Mouse (Mus musculus): ENCODE measurements around the gene Mybphl. TPM values are rescaled to one million over a fixed set of nuclear protein-coding genes. Genes with fewer than 3 reads are reported as not detected.
A peak's percentile ranks its signal among the peaks of the same experiment; 100 is the strongest.

The Mybphl gene
- total RNA-seq, 2 experiments from 2014 or later = not detected

DNA sequence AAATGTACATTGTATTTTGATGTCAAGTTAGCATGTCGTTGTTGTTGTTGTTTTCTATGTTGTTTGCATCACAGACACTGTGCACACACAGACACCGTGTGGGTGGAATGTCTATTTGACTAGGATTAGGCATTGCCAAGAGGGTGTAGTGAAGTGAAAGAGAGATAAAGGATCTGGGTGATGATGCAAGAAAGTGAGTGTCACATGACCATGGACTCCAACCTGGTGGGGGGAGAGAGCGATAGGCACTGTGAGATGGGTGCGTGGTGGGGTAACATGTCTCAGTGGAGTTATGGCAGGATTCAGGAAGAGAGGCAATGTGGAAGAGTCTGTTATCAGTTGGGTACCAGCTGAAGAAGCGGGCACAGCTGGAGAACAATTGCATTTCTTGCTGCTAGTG, 4.0 kb downstream of the Mybphl start:
- no peak for DNase-seq (ENCODE audit: low spot score in 2 of 2)

DNA sequence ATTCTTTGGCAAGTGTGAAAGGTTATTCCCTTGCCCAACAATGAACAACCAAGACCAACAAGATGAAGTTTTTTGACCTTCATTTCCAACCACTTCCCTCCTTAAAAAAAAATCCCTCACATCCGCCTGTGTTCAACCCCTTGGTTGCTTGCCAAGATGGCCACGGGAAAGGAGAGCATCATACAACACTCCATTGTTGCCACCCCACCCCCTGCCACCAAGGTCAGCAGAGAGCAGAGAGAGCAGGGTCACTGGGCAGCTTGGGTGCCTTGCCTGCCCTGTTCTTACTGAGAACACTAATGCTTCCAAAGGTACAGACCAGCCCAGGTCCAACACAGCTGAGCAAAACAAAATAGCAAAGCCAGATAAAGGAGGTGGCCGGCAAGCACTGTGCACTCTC, 7.6 kb downstream of the Mybphl start:
- no peak for DNase-seq (ENCODE audit: low spot score in 2 of 2)

DNA sequence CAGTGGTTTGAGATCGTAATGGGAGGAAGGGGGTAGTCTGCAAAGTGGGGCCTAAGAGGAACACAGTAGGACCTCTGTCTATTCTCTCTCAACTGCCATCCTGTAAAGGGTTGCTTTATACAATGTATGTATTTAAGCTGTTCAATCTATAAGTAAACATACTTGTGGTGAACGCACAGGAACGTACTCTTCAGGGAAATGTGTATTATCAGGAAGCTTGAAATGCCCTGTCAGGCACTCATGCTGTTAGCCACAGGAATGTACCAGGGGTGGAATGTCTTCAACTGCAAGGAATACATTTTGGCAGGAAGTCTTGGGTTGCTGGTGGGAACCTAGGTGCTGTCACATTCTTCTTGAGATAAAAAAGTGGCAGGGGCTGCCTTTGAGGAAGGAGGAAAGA, 8.0 kb downstream of the Mybphl start:
- no peak for DNase-seq (ENCODE audit: low spot score in 2 of 2)

DNA sequence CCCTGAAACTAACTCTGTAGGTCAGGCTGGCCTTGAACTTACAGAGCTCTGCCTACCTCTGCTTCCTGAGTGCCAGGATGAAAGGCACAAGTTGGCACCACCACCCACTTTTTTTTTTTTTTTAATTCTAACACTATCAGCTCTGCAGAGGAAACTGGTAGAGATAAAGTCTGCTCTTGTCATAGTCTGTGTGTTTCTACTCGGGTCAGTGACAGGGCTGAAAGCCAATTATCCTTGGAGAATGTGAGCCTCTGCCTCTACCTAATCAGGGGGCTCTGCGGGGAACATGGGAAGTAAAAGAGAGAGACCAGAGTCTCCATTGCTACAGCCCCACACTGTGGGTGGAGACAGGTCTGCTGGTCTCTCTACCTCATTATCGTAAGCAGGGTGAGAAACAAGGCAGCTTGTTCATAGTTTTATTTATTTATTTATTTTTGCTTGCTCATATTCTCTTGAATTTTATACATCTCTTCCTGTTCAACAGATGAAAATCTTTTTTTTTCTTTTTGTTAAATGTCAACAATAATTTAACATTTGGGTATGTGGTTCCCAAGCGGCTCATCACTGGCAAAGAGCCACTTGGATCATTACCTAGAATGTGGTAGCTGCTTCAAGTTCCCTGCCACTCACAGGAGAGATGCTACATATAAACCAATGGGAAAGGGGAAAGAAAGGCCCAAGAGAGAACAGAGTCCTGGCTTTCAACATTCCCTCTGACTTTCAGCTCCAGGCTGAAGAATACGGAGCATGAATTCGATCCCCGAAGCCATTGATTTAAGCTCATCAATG, 14.4 kb downstream of the Mybphl start:
- no peak for DNase-seq (ENCODE audit: low spot score in 2 of 2)

DNA sequence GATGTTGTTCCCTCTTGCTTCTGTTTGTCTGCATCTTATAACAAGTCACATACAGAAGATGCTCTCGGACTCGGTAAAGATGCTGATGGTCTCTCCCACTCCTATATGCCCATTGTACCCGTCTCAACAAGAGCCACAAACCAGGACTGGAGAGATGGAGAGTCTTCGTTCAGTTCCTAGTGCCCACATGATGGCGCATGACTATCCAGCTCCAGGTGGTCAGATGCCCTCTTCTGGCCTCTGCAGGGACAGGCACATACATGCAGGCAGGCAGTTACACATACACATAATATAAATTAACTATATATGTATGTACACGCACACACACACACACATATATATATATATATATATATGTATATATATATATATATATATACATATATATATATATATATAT, 16.0 kb downstream of the Mybphl start:
- no peak for DNase-seq (ENCODE audit: low spot score in 2 of 2)

DNA sequence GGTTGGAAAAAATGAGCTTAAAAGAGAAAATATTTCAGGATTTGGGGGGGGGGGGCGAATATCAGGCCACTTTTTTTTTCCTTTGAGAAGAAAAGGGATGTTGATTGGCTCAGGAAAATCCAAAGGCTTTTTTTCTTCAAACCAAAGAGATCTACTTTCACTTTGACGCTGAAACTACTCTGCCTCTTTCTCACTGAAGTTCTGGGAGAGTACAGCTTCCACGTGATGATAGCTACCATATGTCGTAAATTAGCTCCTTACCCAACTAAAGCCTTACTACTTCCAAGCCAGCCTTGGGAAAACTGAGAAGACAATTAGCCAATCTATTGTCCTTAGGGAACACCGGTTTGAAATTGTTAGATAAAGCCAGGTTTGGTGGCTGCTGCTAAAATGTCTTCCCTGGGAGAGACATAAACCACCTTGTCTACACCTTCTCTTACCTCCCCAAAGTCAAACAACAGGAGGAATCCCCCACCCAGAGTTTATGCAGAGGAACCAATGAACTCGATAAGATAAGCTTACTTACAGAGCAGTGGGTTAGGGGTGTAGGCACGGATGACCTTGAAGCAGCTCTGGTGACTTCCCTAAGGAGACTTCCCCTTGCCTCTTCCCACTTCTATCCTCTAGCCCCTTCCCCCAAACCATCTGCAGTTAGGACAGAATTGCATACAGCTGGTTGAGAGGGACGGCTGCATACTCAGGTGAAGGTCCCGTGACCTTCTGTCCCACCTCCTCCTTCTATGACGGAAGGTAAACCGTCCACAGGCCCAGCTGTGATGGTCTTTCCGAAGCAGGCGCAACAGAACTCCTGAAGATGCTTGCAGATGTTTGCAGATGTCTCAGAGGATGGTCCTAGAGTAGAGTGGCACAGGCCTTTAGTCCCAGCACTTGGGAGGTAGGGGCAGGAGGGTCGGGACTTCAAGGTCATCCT, 17.5 kb downstream of the Mybphl start:
- no peak for DNase-seq (ENCODE audit: low spot score in 2 of 2)

DNA sequence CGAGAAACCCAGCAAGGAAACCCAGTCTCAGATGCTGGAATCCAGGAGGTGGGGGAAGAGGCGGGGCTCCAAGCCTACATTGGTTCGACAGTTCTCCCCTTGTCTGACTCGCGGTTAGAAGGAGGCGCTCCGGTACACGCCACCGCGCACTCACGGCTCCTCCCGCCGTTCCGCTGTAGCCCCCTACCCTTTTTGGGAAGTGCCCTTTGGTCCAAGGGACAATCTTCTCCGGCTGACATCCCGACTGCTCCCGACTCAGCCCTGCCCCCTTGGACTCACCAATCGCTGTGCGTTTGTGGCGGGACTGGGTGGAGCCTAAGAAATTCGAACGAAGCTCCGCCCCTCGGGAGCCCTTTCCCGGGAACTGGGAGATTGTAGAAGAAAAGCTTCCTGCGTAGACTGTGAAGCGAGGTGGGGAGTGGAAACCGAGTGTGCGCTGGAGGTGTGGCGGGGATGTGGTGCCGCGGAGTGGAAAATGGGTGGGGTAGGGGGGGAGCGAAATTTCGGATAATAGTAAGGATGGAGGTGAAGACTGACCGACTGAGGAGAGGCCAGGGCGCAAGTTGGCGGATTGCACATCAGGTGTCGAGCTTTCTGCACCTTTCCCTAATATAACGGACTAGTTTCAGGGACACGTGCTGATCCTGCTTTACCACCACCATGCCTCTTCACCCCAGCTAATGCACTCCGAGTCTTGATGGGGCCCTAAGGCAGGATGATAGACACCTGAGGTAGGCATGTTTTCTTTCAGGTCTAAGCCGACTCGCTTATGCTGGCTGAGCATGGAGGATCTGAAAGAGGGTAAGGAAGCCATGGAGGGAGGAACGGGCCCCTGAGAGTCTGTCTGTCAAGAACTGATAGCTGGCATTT, 19.0 kb downstream of the Mybphl start, which contains the start of gene Psrc1:
TSS of gene Psrc1 (plus strand) at position 355 of the 870 bp plus-strand sequence.
- DNase-seq (ENCODE audit: low spot score in 2 of 2) = peak; percentile 82 to 83

DNA sequence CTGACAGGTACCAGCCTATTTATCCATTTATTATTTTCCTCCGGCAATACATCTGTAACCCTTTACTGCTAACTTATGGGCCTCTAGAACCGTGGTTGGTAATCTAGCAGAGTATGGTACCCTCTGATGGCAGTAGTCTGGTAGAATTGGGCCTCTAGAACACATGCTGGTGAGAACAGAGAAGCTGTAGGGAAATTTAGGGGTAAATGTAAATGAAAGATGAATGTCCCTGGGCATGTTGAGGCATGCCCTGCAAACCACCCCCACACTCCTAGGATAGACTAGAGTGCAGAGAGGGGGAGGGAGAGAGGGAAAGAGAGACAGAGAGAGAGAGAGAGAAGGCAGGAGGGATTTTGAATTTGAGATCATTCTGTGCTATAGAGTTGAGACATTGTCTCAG, 19.7 kb downstream of the Mybphl start:
- DNase-seq (ENCODE audit: low spot score in 2 of 2) = no peak

DNA sequence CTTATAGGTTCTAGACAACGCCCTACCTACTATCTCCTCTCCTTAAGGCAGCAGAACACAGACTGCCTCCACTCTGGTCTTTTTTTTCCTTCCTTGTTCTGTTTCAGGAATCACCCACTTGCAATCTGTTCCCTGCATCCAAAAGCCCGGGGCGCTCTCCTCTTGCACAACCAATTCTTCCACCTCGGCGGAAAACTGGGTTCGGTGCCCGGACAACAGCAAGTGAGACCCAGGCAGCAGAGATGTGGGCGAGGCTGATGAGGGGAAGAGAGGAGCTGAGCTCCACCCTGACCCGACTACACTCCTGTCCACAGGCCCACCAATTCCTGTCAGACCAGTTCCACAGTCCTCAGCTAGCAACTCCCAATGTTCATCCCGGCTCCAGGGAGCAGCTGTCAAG, 21.5 kb downstream of the Mybphl start:
- DNase-seq (ENCODE audit: low spot score in 2 of 2) = no peak

DNA sequence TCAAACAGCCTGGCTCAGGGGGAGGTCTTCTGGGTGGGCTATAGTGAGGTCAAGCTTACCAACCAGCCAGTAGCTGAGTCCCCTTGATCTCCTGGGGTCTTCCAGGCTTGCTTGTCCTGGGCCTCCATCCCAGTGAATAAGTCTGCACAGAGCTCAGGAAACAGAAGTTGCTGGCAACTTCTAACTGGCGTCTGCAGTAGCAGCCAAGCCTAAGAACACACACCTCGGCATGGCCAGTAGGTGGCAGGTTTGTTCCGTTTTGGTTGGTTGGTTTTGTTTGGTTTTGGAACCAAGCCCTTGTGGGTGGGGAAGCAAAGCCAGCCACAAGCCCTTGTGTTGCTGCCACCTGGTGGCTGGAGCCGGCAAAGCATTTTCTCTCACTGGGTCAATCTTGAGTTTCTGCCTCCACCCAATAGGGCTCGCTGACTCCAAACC, 24.4 kb downstream of the Mybphl start:
- peak; percentile 96 to 97 for DNase-seq (ENCODE audit: low spot score in 2 of 2)

DNA sequence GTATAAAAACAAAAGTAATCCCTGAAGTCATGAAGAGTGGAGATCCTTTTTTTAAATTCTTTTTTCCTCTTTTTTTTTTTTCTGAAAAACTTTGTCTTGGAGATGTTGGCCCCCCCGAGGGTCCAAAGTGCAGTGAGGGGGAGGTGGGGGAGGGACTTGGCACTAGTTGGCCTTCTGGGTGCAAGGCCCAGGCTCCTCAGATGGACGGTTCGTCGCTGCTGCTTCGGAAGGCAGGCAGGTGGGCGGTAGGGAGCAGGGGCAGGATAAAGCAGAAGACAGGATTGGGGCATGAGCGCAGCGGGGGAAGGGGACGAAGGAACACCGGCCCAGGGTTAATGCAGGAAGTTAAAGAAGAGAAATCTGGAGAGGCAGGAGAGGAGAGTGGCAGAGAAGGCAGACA, 27.6 kb downstream of the Mybphl start:
- DNase-seq (ENCODE audit: low spot score in 2 of 2) = no peak

DNA sequence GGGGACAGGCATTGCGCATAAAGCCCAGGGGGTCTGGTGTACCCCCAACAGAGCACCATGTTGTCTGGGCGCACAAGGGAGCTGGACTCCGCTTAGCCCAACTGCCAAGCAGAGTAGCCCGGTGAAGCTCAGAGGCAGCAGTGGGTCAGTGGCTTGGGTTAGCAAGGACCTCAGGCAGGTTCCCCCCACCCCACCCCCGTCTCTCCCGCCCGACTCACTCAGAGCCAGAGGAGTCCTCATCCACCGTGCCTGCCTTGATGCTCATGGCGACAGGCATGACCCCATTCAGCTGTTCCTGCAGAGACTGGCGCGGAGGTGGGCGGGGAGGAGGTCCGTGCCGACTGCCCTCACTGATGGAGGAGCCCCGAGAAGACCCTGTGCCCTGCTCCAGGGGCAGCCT, 28.1 kb downstream of the Mybphl start:
- no peak for DNase-seq (ENCODE audit: low spot score in 2 of 2)

DNA sequence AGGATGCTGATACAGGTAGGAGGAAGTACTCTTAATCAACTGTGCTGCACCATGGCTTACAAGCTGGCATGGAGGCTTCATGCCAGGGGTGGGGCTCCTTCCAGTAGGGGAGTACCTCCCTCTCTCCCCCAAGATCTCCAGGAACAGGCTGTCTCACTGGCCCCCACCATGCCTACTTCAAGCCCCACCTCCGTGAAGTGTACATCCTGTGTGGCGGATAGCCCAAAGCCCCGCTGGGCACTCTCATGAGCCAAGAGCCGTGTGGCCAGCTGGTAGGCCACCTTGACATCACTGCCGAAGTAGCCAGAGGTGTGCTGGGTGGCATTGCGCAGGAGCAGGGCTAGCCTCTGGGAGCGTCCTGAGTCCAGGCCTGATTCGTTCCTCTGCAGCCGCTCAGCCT, 33.6 kb downstream of the Mybphl start:
- DNase-seq (ENCODE audit: low spot score in 2 of 2) = no peak

DNA sequence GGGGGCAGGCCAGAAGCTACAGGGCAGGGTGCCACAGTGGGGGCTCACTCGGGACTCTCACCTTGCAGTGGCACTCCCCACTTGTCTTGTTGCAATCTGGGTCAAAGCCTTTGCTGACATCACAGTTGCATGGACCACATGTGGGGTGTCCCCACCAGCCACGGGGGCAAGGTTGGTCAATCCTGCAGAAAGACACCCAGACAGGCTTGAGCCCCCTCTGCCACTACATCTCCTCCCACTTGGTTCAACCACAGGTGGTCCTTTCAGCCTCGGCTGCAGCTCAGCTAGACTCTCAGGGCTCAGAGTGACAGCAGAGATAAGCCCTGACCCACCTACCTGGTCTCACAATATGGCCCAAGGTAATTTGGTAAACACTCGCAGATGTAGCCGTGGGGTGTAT, 35.7 kb downstream of the Mybphl start:
- no peak for DNase-seq (ENCODE audit: low spot score in 2 of 2)

DNA sequence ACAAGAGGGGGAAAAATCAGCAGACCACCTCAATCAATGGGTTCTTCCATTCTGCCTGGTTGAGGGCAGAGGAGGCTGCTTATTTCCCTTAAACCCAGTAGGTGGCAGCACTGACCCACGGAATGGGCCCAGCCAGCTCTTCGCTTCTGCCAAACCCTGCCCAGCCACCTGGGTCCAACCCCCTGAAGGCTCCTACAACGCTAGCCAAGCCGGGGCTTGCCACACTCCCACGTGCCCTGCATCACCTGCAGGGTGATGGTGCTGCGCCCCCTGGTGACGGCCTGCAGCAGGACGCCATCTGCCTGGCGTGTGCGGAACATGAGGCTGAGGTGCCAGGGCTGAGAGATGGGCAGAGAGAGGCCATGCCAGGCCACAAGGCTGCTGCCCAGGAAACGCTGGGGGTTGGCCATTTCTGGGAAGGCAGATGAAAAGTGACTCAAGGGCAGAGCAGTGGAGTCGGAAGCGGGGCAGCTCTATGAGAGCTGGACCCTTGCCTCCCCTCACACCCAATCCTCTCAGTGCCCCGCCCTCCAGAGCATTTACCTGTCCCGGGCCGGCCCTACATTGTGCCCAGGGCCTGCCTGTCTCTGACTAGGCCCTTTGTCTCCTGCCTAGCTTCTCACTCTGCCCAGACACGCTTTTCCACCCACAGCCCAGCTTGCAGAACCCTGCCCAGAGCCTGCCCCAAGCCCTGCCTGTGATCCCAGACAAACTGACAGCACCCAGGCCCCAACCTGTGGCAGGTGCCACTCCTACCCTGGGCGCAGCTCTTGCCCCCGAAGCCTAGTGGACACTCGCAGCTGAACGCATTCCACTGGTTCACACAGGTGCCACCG, 37.2 kb downstream of the Mybphl start:
- DNase-seq (ENCODE audit: low spot score in 2 of 2) = peak; percentile 75

DNA sequence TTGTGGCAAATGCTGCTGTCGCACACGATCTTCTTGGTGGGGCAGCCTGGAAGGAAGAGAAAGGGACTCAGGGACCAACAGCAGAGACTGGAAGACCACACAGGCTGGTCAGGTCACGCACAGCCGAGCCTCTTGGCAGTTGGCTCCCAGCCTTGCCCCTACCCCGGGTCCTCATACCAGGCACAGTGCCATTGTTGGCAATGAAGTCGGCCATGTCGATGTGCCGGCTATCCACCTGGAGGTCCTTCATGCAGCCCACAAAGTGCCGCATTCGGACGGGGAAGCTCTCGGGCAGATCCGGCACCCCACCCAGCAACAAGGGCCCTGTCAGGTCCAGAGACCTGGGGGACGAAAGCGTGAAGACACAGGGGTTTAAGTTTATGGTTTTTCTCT, 37.8 kb downstream of the Mybphl start:
- no peak for DNase-seq (ENCODE audit: low spot score in 2 of 2)

DNA sequence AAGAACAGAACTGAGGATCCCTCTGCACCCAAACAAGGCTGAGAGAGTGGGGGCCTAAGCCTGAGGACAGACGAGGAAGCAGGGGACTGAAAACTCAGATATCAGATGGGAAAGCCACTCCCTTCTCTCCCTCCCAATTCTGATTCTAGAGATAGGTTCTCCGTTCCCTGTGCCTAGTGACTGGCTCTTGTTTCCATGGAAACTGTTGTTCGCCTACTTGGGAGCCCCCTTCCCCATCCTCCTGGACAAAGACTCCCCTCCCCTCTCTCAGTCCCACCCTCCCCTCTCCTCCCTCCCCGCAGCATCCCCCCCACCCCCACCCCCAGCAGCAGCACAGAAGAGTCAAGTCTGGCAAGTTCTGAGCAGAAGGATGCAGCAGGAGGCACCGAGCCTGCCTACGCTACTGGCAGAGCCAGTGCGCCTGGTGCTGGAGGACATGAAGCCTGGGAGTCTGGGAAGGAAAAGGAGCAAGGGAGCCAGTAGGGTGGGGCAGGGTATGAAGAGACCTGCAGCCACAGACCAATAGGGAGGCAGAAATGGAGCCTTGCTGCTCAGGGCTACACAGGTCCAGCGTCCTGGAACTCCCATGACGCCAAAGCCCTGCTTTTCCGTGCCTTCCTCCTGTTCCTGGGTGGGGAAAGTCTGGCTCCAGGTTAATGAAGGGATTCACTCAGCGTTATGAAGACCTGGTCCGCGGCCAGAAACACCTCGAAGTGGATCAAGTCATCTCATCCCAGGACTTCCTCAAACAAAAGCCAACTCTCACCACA, 41.0 kb downstream of the Mybphl start:
- DNase-seq (ENCODE audit: low spot score in 2 of 2) = no peak

DNA sequence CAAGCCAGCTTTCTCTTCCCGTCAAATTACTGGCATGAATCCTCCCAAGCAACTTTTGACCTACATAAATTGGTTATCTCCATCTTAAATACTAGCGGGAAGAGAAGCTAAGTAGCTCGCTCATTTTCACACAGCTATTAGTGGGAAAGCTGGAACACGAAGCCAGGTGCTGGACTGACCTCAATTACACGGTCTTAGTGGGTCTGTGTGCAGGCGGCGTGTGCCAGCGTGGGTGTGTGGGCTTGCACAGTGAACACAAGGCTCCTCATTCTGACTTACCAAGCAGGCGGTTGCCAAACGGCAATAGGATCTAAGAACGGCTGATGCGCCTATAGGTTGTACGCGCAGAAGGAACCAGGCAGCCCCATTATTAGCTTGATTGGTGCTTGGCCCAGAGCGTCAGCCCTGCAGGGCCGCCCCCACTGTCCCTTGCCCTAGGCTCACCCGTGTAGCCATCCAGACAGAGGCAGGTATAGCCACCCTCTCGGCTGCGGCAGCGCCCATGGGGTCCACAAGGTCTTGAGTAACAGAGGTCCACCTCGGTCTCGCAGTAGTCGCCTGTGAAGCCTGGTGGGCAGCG, 41.7 kb downstream of the Mybphl start:
- DNase-seq (ENCODE audit: low spot score in 2 of 2) = no peak

DNA sequence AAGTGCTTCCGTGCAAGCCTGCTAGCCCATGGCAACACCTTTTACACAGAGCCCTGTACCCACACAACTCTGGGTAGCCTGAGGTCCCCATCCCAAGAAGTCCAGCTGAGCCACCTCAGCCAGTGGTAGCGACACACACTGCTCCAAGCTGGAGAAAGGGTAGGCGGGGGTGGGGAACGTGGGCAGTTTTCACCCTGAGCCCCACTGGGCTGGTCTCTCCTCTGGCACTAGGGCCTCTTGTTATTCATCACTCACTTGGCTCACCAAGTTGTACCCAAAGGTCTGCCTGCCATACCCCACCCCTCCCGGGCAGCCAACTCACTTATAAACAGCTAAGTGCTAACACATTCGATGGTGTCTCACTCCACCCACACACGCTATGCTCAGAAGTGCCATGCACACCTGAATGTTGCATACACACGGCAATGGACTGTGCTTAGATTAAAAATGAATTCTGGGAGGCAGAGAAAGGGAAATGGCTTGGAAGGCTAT, 43.9 kb downstream of the Mybphl start:
- no peak for DNase-seq (ENCODE audit: low spot score in 2 of 2)
